Mouse (Mus musculus) heart, postnatal 0 days (tissue): ENCODE results near the gene Cdh13. TPM values are rescaled to one million over a fixed set of nuclear protein-coding genes. Genes with fewer than 3 reads are reported as not detected.

ENCODE experiments used
- ATAC-seq: fragments of 200-750 bp; cut with Nextera tagmentation; 2 replicates; pipeline ENCODE4 v1.8.0; 2017; ENCODE audit warnings: low read depth, moderate number of reproducible peaks, moderate library complexity; ENCODE audit not compliant: insufficient read depth
- DNase-seq: peaks from one replicate; pipeline ENCODE4 v3.0.0-alpha.2; 2016; ENCODE audit warnings: low spot score
- H3K27ac ChIP-seq: fragments of 300-500 bp; sonication (generic); 2 replicates; pipeline ENCODE4 v1.5.1; 2014; ENCODE audit warnings: low read depth, mild to moderate bottlenecking
- H3K27me3 ChIP-seq: fragments of 300-500 bp; sonication (generic); 2 replicates; pipeline ENCODE4 v1.6.1; 2014; ENCODE audit warnings: low read length, mixed read lengths; ENCODE audit not compliant: control insufficient read depth, insufficient read depth
- H3K36me3 ChIP-seq: fragments of 300-500 bp; sonication (generic); replicated peaks from 2 replicates; pipeline ENCODE4 v1.6.1; 2014; ENCODE audit warnings: low read length, mixed read lengths; ENCODE audit not compliant: control insufficient read depth, insufficient read depth
- H3K4me1 ChIP-seq: fragments of 300-500 bp; sonication (generic); 2 replicates; pipeline ENCODE4 v1.6.1; 2014; ENCODE audit warnings: antibody characterized with exemption; ENCODE audit not compliant: control insufficient read depth, insufficient read depth
- H3K4me2 ChIP-seq: fragments of 300-500 bp; sonication (generic); 2 replicates; pipeline ENCODE4 v1.6.1; 2014; ENCODE audit warnings: low read depth, mild to moderate bottlenecking, low read length, moderate library complexity
- H3K4me3 ChIP-seq: fragments of 300-500 bp; sonication (generic); 2 replicates; pipeline ENCODE4 v1.5.1; 2014; ENCODE audit warnings: low read depth, low read length
- H3K9ac ChIP-seq: fragments of 300-500 bp; sonication (generic); replicated peaks from 2 replicates; pipeline ENCODE4 v1.6.1; 2014; ENCODE audit warnings: low read depth, low read length, mixed read lengths
- H3K9me3 ChIP-seq: fragments of 300-500 bp; sonication (generic); replicated peaks from 2 replicates; pipeline ENCODE4 v1.6.1; 2016; ENCODE audit warnings: low read length; ENCODE audit not compliant: control insufficient read depth
- CTCF ChIP-seq: IDR thresholded peaks from 2 replicates; pipeline ENCODE4 v1.5.1; 2016; ENCODE audit warnings: antibody characterized with exemption, control low read depth, low read depth
- EP300 ChIP-seq: IDR thresholded peaks from 2 replicates; pipeline ENCODE4 v1.6.1; 2016; ENCODE audit warnings: antibody characterized with exemption, low read depth
- WGBS: fragments of 180-500 bp; shearing (Covaris S2); extraction: QIAGEN DNeasy Blood & Tissue Kit; methylation state at CpG from one replicate; pipeline ENCODE4 v1.1.7; 2014; 5-methylcytosine and 5-hydroxymethylcytosine counted together
- polyA plus RNA-seq: library from polyadenylated mRNA; unstranded; fragments of >200 nt; fragmentation: Nextera tagmentation; extraction: Ambion mirVana; gene quantifications from 2 replicates; pipeline ENCODE4 v1.2.1, GENCODE M21; 2015
- total RNA-seq: library from RNA; depleted of rRNA; stranded (reverse); fragments of >200 nt; gene quantifications from 2 replicates; pipeline ENCODE4 v1.2.3, GENCODE M21; 2014; ENCODE audit warnings: low replicate concordance

The Cdh13 gene
- total and polyA plus RNA-seq, 2 experiments from 2014 or later, result 109 to 136 TPM

GRCm38 (mm10) chr8:118249923-118250322 is 33.6 kb upstream of the Cdh13 start:
- Histone ChIP-seq H3K36me3 (no peaks in the 10 kb centered on the region), H3K9me3 (no peaks in the 10 kb centered on the region), H3K4me3 (no peak overlapping the region), H3K27ac (no peak overlapping the region), H3K4me2 (no peak overlapping the region), H3K4me1 (no peaks in the 10 kb centered on the region), H3K9ac (no peak overlapping the region), H3K27me3 (no peaks in the 10 kb centered on the region)
- ATAC-seq, result no peak
- no peak for TF ChIP-seq EP300
- TF ChIP-seq CTCF, result no peak
- no peak for DNase-seq
- 52% methylated on average over 7 of the region's 7 CpGs for WGBS

GRCm38 (mm10) chr8:118263117-118263516 is 20.4 kb upstream of the Cdh13 start:
- H3K27ac ChIP-seq, result no peak overlapping the region
- TF ChIP-seq CTCF (no peak), EP300 (no peak)
- H3K27me3 ChIP-seq, result no peaks in the 10 kb centered on the region
- ATAC-seq (no peak), DNase-seq (no peak)
- H3K4me2 ChIP-seq, result no peak overlapping the region
- H3K9me3 ChIP-seq, result no peaks in the 10 kb centered on the region
- no peak overlapping the region for H3K4me3 ChIP-seq
- WGBS, result 35% methylated on average over 4 of the region's 4 CpGs
- H3K36me3 ChIP-seq, result no peaks in the 10 kb centered on the region
- H3K9ac ChIP-seq, result no peak overlapping the region
- no peaks in the 10 kb centered on the region for H3K4me1 ChIP-seq

- no peak for TF ChIP-seq CTCF
- no peak for TF ChIP-seq EP300
- Histone ChIP-seq H3K36me3 (no peaks in the 10 kb centered on the region), H3K27ac (no peak overlapping the region), H3K4me3 (no peak overlapping the region), H3K4me2 (no peak overlapping the region), H3K27me3 (no peaks in the 10 kb centered on the region), H3K9ac (no peak overlapping the region), H3K4me1 (0 out of 2 replicates have a peak, but pooled peaks cover 7% of the 10 kb centered on the region), H3K9me3 (no peaks in the 10 kb centered on the region)
- DNase-seq (no peak), ATAC-seq (no peak)
- WGBS, result 35% methylated on average over 7 of the region's 7 CpGs
These were observed 12.7 kb upstream of the Cdh13 start for GRCm38 (mm10) chr8:118270751-118271402.

- Histone ChIP-seq H3K36me3 (no peaks in the 10 kb centered on the region), H3K4me1 (0 out of 2 replicates have a peak, but pooled peaks cover 7% of the 10 kb centered on the region), H3K4me2 (no peak overlapping the region), H3K9me3 (no peaks in the 10 kb centered on the region), H3K4me3 (no peak overlapping the region), H3K27me3 (no peaks in the 10 kb centered on the region), H3K27ac (no peak overlapping the region), H3K9ac (no peak overlapping the region)
- no peak for ATAC-seq
- no peak for TF ChIP-seq CTCF
- TF ChIP-seq EP300, result no peak
- 80% methylated on average over 1 of the region's 1 CpGs for WGBS
- DNase-seq, result no peak
These were observed 11.0 kb upstream of the Cdh13 start for GRCm38 (mm10) chr8:118272493-118272892.

- no peaks in the 10 kb centered on the region for H3K27me3 ChIP-seq
- WGBS, result 72% methylated on average over 9 of the region's 9 CpGs
- H3K36me3 ChIP-seq, result no peaks in the 10 kb centered on the region
- H3K9ac ChIP-seq, result no peak overlapping the region
- no peak overlapping the region for H3K4me2 ChIP-seq
- no peak overlapping the region for H3K27ac ChIP-seq
- no peak overlapping the region for H3K4me3 ChIP-seq
- no peaks in the 10 kb centered on the region for H3K9me3 ChIP-seq
- DNase-seq (no peak), ATAC-seq (no peak)
- H3K4me1 ChIP-seq, result 0 out of 2 replicates have a peak, but pooled peaks cover 7% of the 10 kb centered on the region
- TF ChIP-seq CTCF, result no peak
- TF ChIP-seq EP300, result no peak
These were observed 9.3 kb upstream of the Cdh13 start for GRCm38 (mm10) chr8:118274243-118274642.

- ATAC-seq (0 out of 2 replicates have a peak, but pooled peaks have one; percentile 51), DNase-seq (peak; percentile 34)
- Histone ChIP-seq H3K4me1 (0 out of 2 replicates have a peak, but pooled peaks cover 7% of the 10 kb centered on the region), H3K4me2 (no peak overlapping the region), H3K36me3 (no peaks in the 10 kb centered on the region), H3K27ac (no peak overlapping the region), H3K27me3 (no peaks in the 10 kb centered on the region), H3K9me3 (no peaks in the 10 kb centered on the region), H3K4me3 (no peak overlapping the region), H3K9ac (no peak overlapping the region)
- whole genome bisulfite sequencing, result 5% methylated on average over 4 of the region's 4 CpGs
- TF ChIP-seq EP300 (no peak), CTCF (peak; percentile 89)
These were observed 8.8 kb upstream of the Cdh13 start for GRCm38 (mm10) chr8:118274688-118275087.
